Mouse (Mus musculus) small intestine, adult 2 months (tissue): Measurements from ENCODE around the gene Daam1.

Source experiments
- CTCF ChIP-seq: fragments of 200-500 bp; IDR thresholded peaks from 2 replicates; pipeline ENCODE4 v1.5.1; 2012; ENCODE audit warnings: low read depth, mild to moderate bottlenecking, control low read depth, inconsistent platforms, low read length, moderate library complexity, mixed read lengths; ENCODE audit not compliant: insufficient replicate concordance, insufficient read length; ENCODE audit errors: extremely low read depth
- POLR2A ChIP-seq: fragments of 200-500 bp; IDR thresholded peaks from 2 replicates; pipeline ENCODE4 v1.6.1; 2012; ENCODE audit warnings: low read depth, mild to moderate bottlenecking, control low read depth, inconsistent platforms, low read length, moderate library complexity

GRCm38 (mm10) chr12:72005307-72005706 lies 174.4 kb downstream of the Daam1 start:
- no peak for TF ChIP-seq POLR2A
- no peak for TF ChIP-seq CTCF
